Mouse (Mus musculus): ENCODE measurements around the gene Stx11. TPM values are rescaled to one million over a fixed set of nuclear protein-coding genes. Genes with fewer than 3 reads are reported as not detected.

The Stx11 gene
- total RNA-seq (2014; fragmentation: Nextera tagmentation) (7.4 and 9.1 TPM in 2 replicates), total RNA-seq (2017) (5.9 and 8.7 TPM in 2 replicates)

DNA sequence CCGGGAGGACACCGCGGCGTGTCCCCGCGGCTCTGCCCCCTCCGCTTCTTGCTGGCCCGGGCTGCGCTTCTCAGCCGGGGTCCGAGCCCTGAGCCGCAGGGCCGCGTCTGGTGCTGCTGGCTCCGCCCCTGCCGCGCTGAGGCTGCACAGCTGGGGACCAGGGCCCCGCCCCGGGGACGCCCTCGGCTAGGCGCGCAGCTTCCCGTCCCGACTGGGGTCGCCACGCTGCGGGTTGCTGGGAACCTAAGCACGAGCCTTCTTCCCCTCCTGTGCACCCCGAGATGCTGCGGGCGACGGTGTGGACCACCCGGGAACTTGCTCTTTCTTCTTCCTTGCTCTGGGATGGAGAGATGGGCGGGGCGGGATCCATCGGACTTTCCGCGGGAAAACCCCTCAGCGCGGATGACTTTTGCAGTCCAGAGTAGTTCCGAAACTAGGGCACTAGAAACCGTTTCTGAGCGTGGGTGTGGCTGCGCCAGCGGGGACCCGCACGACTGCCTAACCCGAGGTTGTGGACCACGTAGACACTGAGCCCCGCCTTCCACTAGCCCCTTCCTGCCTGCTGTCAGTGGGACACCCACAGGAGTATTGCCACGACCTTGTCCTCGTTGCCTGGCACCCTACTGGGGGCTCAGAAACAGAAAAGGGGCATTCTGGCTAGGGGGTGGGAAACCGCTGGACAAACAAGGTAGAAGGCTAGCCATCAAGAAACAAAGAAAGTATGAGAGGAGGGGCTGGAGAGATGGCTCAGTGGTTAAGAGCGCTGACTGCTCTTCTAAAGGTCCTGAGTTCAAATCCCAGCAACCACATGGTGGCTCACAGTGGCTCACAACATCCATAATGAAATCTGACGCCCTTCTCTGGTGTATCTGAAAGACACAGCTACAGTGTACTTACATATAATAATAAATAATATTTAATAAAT lies at the start of gene Stx11:
TSS of gene Stx11 (minus strand) at position 148 of the 925 bp plus-strand sequence.
- peak; percentile 91 for ATAC-seq (replicated peaks; ENCODE audit: poor library complexity, severe bottlenecking)

DNA sequence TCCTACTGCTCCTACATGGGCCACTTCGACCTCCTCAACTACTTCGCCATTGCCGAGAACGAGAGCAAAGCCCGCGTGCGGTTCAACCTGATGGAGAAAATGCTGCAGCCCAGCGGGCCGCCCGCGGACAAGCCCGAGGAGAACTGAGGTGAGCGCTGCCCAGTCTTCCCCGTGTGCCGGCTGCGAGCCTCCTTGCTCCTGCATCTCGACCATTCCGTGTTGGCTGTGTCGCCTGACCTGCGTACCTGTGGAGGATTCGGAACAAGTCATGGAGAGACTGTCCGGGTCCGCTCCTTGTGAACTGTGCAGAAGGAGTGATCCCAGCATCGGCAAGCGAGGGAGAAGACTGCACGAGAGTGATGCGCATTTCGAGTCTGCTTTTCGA lies 44.6 kb upstream of the Stx11 start:
- ATAC-seq (replicated peaks; ENCODE audit: poor library complexity, severe bottlenecking) = peak; percentile 41; the same call in 1 of the 2 replicates

DNA sequence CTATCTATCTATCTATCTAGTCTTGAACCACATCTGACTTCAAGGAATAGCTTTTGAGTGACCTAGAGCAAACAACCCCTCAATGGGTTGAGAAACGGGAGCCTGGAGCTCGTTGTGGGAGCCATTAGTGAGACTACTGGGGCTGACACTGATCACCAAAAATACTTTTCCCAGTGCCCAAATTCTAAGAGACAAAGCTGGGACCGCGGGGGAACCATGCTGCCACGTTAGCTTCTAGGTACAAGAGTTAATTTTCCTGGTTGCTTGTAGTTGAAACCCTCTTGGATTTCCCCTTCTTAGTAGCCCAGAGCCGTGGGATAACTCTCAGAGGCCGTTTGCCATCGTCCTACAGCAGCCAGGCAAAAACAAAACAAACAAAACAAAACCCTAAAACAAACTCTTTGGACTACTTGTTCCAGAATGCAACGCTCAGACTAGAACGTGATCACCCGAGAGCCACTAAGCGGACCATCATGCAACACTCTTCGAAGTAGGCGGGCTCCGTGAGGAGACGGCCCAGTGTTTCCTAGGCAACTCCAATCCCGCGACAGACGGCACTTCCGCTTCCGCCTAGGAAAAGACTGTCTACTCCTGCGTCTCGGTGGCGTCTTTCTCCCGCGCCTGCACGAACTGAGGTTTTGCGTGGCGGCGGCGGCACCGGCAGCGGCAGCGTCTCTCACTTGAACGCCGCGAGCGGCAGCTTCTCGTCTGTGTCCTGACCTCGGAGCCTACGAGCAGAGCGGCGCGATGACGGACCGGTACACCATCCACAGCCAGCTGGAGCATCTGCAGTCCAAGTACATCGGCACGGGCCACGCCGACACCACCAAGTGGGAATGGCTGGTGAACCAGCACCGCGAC lies 44.0 kb upstream of the Stx11 start:
- ATAC-seq (replicated peaks; ENCODE audit: poor library complexity, severe bottlenecking) = peak; percentile 99

DNA sequence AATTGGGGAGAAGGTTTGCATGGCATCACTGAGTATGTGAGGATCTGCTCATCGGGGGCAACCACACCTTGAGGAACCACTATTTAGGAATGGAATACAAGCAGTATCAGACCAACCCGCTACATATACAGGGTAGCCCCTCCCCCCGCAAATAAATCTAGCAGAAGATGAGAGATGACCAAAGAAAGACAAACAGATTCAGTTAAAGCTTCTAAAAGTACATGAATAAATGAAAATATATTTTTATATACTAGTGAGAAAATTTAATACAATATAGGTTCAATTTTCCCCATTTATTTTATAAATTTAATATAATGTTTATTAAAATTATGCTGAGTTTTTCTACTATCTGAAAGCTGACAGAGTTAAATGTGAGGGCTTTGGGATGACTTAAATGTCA lies 40.9 kb upstream of the Stx11 start, which contains the start of gene Sf3b5:
TSS of gene Sf3b5 (plus strand) at position 301 of the 400 bp plus-strand sequence.
- ATAC-seq (replicated peaks; ENCODE audit: poor library complexity, severe bottlenecking) = no peak

DNA sequence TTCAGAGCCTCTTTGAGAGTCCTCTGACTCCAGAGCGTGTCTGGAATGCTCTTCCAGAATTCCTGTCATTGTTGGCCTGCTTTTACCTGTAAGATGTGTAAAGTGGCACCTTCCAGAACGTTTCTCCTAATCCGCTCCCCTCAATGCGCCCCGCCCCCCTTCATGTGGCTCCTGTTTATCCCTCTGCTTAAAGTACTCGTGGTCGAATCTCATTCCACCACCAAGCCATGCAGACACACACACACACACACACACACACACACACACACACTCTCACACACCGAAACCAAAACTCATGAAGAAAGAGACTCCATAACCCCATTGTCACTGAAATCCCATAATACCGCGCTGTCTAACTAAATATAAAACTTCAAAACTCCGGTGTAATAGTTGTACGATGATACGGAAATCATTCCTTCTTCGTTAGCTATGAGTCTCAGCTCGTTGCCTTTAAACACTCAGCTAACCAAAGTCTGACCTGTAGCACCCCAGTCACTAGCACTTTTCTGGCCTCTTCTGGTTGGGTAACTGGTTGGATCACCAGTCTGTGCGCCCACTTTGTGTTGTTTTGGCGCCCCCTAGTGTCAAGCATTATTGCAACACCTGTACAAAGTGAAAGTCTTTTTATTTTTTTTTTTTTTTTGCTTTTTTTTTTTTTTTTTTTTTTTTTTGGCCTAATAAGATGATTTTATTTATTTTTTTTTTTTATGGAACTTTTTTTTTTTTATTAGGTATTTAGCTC lies 32.8 kb upstream of the Stx11 start:
- ATAC-seq (replicated peaks; ENCODE audit: poor library complexity, severe bottlenecking) = peak; percentile 100

DNA sequence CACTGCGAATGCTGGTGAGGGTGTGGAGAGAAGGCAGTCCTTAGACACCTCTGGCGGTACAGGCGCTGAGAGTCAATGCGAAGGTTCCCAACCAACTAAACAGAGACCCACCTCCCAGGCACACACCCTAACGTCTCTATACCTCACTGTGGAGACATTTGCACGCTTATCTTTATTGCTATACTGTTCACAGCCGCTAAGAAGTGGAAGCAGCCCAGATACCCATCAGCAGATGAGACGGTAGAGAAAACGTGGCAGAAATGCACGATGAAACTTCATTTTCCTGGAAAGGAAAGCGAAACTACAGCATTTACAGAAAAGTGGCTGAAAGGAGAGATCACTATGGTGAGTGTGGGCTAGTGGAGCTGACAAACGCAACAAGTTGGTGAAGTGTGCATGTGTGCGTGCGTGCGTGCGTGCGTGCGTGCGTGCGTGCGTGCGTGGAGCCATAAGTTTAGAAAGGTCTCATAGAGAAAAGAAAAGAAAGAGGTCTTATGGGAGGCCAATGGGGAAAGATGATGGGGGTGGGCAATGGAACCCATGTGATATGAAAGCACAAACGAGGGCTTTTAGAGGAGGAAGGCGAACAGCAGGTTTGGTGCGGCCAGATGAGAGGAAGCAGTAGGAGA lies 29.4 kb upstream of the Stx11 start:
- ATAC-seq (replicated peaks; ENCODE audit: poor library complexity, severe bottlenecking) = no peak

DNA sequence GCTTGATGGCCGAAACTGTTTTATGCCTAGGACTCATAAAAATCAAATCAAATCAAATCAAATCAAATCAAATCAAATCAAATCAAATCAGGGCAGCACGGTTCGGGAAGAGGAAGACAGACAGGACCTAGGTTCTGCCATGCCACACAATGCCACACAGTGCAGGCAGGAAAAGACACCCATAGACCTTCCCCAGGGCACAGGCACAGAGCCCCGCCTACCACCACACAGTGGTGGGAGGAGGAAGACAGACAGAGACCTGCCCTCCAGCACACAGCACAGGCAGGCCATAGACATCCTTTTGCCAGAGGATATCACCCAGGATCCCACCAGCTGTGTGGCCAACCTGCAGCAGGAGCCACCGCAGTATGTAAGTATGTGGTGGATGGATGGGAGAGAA lies 27.9 kb upstream of the Stx11 start:
- ATAC-seq (replicated peaks; ENCODE audit: poor library complexity, severe bottlenecking) = peak; percentile 28; the same call in 1 of the 2 replicates

DNA sequence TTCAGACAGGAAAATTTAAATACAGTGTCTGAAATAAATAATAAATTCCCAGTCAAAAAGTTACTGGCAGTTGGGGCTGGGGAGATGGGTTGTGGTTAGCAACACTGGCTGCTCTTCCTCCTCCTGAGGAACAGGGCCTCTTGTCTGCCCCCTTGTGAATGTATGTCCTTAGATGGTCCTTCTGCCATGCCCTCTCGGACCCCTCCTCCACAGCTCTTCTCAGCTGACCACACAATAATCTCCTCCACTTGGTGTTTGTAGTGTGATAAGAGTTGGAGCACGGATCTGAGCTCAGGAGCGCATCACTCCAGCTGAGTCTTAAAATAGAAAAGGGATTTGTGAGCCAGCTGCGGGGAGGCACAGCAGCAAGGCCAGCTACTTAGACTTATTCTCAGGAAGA lies 22.8 kb upstream of the Stx11 start:
- ATAC-seq (replicated peaks; ENCODE audit: poor library complexity, severe bottlenecking) = peak; percentile 87

DNA sequence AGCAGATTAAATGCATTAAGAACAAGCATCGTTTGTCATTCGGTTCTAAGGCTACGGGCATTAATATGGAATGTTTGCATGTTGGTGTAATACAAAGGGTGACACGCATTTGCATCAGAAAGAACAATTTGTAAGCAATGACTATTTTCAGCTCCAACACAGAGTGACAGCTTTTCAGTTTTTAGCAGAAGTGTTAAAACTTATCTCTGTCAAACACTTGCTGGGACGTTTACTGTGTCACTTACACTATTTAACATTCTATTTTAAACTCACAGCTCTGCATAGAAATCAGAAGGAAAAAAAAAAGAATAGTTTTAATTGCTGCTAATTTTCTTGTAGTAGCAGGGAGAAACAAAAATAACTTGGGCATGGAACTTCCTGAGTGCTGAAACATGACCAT lies 22.4 kb upstream of the Stx11 start:
- no peak for ATAC-seq (replicated peaks; ENCODE audit: poor library complexity, severe bottlenecking)

DNA sequence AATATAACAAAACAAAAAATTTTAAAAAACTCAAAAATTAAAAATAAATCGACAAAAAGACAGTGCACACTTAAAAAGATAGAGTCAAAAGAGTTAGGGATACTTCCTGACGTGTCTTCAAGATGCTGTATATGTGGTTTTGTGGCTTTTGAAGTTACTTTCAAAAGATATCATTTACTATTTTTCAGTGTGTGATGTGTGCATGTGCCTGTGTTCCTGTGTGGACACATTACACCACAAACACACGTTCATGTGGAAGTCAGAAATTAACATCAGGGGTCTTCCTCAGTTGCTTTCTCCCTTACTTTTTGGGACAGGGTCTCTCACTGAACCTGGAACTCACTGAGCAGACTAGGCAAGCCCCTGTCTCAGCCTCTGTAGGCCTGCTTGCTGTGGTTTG lies 20.9 kb upstream of the Stx11 start:
- ATAC-seq (replicated peaks; ENCODE audit: poor library complexity, severe bottlenecking) = no peak

DNA sequence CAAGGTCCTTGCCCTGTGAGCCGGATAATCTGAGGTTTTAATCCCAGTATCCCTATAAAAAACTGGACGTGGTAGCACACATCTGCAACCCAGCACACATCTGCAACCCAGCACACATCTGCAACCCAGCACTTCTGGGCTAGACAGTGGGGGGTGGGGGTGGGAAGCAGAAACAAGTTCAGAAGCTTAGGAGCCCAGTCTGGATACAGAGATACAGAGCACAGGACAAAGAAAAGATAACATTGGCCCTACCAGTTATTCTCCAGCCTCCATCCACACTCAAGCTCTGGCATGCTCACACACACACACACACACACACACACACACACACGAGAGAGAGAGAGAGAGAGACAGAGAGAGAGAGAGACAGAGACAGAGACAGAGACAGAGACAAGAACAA lies 19.4 kb upstream of the Stx11 start:
- ATAC-seq (replicated peaks; ENCODE audit: poor library complexity, severe bottlenecking) = no peak

DNA sequence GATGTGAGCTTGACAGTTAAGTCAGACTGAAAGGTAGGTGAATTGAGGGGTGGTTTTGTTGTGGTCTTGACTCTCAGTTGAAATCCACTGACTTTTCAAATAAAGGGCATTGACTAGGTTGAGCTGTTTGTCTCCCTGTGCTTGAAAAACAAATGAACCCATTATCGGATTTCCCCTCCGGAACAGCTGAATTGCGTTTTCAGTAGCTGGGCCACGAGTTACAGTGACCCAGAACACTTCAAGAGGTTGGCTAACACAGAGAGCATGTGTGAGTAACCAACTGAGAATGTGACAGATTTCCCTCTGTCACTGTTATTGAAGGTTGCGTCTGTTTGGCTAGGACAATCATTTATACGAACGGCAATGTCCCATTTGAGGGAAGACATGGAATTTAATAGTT lies 17.0 kb upstream of the Stx11 start:
- no peak for ATAC-seq (replicated peaks; ENCODE audit: poor library complexity, severe bottlenecking)

DNA sequence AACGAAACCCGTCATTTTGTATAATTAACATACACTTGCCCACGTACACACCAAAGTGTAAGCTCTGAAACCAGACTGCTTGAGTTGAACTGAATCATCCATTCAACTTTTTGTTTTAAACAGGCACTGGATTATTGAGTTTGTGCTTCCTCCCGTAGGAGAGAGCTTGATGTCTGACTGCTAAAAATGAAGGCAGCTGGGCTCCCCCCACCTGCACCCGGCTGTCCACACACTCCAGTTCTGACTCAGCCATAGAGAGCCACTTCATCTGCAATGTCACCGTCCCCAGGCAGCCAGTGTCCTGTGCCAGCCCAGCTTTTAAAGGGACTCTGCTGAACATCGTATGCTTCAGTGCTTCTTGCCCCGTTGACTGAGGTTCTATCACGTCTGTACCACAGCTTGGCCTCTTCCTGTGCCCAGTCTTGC lies 13.7 kb upstream of the Stx11 start:
- no peak for ATAC-seq (replicated peaks; ENCODE audit: poor library complexity, severe bottlenecking)

DNA sequence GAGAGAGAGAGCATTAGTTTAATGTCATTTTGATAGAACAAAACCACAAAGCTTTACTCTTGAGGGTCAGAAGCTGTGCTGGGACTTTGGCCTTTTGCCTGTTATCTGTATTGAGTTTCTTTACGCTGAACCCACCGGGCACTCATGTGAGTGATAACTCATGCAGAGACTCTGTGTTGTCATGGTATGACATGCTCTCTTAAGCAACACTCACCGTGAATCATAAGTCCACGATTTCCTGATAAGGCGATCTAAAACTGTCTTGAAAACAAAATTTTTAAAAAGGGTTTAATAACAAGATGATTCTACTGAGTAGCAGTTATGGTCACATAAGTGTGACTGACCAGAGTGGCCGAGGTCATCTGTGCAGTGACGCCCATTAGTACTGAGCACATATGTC lies 12.5 kb upstream of the Stx11 start:
- peak; percentile 38; the same call in 1 of the 2 replicates for ATAC-seq (replicated peaks; ENCODE audit: poor library complexity, severe bottlenecking)

DNA sequence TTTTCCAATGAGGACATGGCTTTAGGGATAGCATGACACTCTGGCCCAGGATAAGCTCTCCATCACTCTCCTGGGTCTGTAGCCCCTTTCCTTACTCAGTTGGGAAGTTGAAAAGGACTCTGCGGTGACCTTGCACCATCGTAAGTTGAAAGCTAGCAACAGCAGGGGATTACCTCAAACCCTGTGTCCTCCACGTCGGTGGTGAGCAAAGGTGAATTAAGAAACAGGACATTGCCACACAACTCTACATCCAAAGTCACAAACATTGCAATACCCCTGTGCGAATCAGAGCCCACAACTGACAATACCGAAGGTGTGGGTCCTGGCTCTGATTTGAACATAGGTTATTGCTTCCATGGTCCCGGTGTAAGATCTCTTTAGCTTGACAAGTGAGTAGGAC lies 11.9 kb upstream of the Stx11 start:
- ATAC-seq (replicated peaks; ENCODE audit: poor library complexity, severe bottlenecking) = peak; percentile 80

DNA sequence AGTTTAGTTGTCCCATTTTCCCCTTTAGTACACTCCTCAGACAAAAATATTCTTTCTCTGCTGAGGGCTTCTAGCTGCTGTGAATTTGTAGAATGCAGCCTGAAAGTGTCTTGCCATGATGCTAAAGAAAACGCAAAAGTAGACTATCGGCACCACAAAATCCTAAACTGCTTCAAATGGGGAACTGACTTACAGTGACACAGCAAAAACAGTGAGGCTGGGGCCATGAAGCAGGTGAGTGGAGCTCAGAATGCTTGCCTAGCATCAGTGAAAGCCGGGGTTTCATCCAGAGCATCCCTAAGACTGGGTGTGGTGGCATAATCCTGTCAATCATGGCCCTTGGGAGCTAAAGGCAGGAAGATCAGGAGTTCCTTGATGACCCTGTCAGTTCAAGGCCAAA lies 11.4 kb upstream of the Stx11 start:
- ATAC-seq (replicated peaks; ENCODE audit: poor library complexity, severe bottlenecking) = peak; percentile 78

DNA sequence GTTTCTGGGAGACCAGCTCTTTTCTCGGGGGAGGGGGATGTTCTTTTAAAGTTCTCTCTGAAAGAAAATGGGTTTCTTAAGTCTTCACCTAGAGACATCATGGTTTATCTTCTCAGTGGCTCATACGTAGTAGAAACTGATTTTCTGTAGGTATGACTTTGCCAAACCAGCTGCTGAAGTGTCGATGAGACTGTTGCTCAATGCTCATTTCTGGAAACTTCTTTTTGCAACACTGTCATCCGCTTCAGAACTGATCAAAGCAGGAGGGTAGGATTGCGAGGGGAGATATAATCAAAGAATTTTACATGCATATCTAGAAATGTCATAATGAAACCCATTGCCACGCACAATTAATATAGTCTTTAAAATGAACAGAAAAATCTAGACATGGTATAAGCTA lies 10.5 kb upstream of the Stx11 start:
- ATAC-seq (replicated peaks; ENCODE audit: poor library complexity, severe bottlenecking) = no peak

DNA sequence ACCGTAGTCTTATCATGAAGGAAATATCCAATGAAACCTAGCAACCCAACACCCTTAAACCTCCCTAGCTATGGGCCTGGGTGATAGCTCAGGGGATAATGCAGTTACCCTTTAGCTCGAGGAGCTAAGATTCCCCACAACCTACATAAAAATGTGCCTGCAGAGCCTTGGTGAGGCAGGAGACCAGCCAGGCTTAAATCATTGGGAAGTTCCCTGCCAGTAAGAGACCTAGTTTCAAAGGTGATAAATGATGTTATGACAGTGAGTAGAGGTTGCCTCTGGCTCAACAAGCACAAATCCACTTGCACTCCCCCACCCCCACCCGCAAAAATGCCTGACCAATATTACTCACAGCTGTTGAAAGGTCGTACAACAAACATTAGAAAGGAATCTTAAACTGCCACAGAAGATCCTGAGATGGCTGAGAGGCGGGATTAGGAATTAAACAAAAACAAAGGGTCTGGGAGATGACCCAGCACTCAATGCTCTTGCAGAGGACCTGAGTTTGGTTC lies 1.6 kb upstream of the Stx11 start:
- no peak for ATAC-seq (replicated peaks; ENCODE audit: poor library complexity, severe bottlenecking)

DNA sequence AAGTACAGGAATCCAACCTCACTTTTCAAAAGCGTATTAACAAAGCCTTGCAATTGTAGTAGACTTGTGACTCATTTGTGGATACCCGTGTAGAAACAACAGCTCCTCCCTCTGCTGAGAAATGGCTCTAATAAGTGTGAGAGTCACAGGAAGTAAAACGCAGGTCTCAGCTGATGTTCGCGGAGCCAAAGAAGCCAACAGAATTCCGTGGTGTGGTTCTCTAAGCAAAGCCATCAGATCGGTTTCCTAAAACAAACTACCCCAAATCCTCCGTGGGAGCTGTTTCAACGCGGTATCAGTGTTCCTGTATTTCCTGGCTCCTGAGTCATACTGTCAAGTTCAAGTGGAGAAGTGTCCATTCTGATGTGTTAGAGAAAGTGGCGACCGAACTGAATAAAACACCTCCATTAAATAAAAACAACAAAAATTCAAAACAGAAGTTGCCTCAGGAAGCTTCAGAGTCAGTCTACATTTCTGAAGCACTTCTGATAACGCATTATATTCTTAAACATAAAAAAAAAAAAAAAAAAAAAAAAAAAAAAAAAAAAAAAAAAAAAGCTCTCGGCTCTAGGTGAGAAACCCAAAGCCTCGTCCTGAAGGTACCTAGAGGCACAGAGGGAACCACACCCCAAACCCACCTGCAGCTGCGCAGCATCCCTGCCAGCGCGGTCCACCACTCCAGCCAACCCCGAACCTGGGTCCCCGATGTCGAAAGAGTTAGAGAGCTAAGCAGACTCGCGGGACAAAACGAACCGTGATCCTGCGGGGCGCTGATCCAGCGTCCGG lies 543 bp downstream of the Stx11 start:
- ATAC-seq (replicated peaks; ENCODE audit: poor library complexity, severe bottlenecking) = peak; percentile 28

All from granulocyte monocyte progenitor cell, adult 5-6 weeks (primary cell).